Mouse (Mus musculus) hindbrain, embryonic 10.5 days (tissue): ENCODE results near the gene Sema6c. TPM values are rescaled to one million over a fixed set of nuclear protein-coding genes. Genes with fewer than 3 reads are reported as not detected.
"Not testable (repeated sequence)": the region's sequence is repeated elsewhere in the genome, so short reads cannot be mapped to it uniquely, and the experiment has no call there.

Source experiments
- DNase-seq: peaks from one replicate; pipeline ENCODE4 v3.0.0-alpha.2; 2017; ENCODE audit warnings: low spot score
- H3K27ac ChIP-seq: fragments of 300-500 bp; sonication (generic); 2 replicates; pipeline ENCODE4 v1.5.1; 2016; ENCODE audit warnings: mild to moderate bottlenecking, moderate library complexity
- H3K27me3 ChIP-seq: fragments of 300-500 bp; sonication (generic); 2 replicates; pipeline ENCODE4 v1.6.1; 2016; ENCODE audit warnings: mild to moderate bottlenecking; ENCODE audit not compliant: poor library complexity, insufficient read depth, severe bottlenecking
- H3K36me3 ChIP-seq: fragments of 300-500 bp; sonication (generic); 2 replicates; pipeline ENCODE4 v1.6.1; 2016; ENCODE audit warnings: mild to moderate bottlenecking, moderate library complexity
- H3K4me1 ChIP-seq: fragments of 300-500 bp; sonication (generic); replicated peaks from 2 replicates; pipeline ENCODE4 v1.6.1; 2016; ENCODE audit warnings: mild to moderate bottlenecking
- H3K4me3 ChIP-seq: fragments of 300-500 bp; sonication (generic); 2 replicates; pipeline ENCODE4 v1.5.1; 2016; ENCODE audit warnings: mild to moderate bottlenecking, moderate library complexity
- H3K9me3 ChIP-seq: fragments of 300-500 bp; sonication (generic); 2 replicates; pipeline ENCODE4 v1.6.1; 2016; ENCODE audit warnings: mild to moderate bottlenecking, moderate library complexity
- WGBS: fragments of 180-500 bp; shearing (Covaris S2); methylation state at CpG from one replicate; pipeline ENCODE4 v1.1.7; 2016; 5-methylcytosine and 5-hydroxymethylcytosine counted together
- polyA plus RNA-seq: library from polyadenylated mRNA; unstranded; fragments of >200 nt; fragmentation: Nextera tagmentation; extraction: Ambion mirVana; gene quantifications from 2 replicates; pipeline ENCODE4 v1.2.1, GENCODE M21; 2016

Gene Sema6c
- polyA plus RNA-seq: 9.9 and 24.3 TPM in 2 replicates

GRCm38 (mm10) chr3:95159987-95160963 lies at the start of gene Sema6c:
Sema6c (plus strand) TSS chr3:95160457.
- Histone ChIP-seq H3K4me3 (peak within 1 kb of the TSS; percentile 85), H3K27ac (peak within 1 kb of the TSS; percentile 91), H3K36me3 (peaks cover 20% of the 10 kb centered on the region), H3K27me3 (peaks cover 42% of the 10 kb centered on the region), H3K4me1 (peaks cover 44% of the 10 kb centered on the region), H3K9me3 (no peaks in the 10 kb centered on the region)
- DNase-seq: peak; percentile 90
- under 1% methylated on average over 66 of the region's 66 CpGs for WGBS

GRCm38 (mm10) chr3:95110911-95111726 lies 49.1 kb upstream of the Sema6c start, which contains the start of gene Vps72:
Vps72 (plus strand) TSS chr3:95111022.
- peak within 1 kb of the TSS; percentile 86 for H3K4me3 ChIP-seq
- WGBS: under 1% methylated on average over 54 of the region's 54 CpGs
- peak; percentile 94 for DNase-seq
- peak within 1 kb of the TSS; percentile 97 for H3K27ac ChIP-seq
- H3K36me3 ChIP-seq: peaks cover 24% of the 10 kb centered on the region
- H3K27me3 ChIP-seq: no peaks in the 10 kb centered on the region
- peaks cover 17% of the 10 kb centered on the region for H3K4me1 ChIP-seq
- H3K9me3 ChIP-seq: no peaks in the 10 kb centered on the region

DNA sequence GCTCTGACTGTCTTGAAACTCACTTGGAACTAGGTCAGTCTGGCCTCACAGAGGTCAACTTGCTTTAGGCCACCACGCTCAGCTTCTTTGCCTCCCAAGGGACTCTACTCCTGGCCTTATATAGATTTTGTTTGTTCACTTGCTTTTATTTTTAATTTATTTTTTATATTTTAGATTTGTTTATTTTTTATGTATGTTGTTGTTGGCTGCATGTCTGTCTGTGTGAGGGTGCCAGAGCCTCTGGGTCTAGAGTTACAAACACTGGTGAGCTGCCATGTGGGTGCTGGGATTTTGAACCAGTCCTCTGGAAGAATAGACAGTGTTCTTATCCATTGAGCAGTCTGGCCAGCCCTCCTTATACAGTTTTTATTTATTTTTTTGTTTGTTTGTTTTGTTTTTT lies 47.5 kb upstream of the Sema6c start:
- Histone ChIP-seq H3K4me1 (peaks cover 14% of the 10 kb centered on the region), H3K36me3 (peaks cover 38% of the 10 kb centered on the region), H3K27me3 (no peaks in the 10 kb centered on the region), H3K27ac (no peak overlapping the region), H3K9me3 (no peaks in the 10 kb centered on the region), H3K4me3 (peak overlapping the region; percentile 86)
- DNase-seq: no peak
- WGBS: 84% methylated on average over 1 of the region's 1 CpGs

DNA sequence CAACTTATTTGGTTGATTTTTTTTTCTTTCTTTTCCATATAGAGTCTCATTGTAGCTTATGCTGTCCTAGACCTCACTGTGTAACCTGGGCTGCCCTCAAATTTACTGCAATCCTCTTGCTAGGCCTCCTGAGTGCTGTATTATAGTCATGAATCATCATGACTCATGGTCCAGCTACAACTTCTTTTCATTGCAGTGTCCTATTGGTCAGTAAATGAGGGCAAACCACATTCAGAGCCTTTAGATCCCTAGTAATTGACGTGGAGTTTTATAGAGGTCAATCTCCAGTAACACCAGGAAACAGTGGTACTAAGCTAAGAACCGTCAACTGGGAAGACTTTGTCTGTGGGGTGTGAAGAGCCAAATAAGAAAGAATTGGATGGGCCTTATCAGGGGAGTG lies 42.5 kb upstream of the Sema6c start:
- H3K27ac ChIP-seq: no peak overlapping the region
- 94% methylated on average over 2 of the region's 2 CpGs for WGBS
- 0 out of 2 replicates have a peak, but pooled peaks cover 3% of the 10 kb centered on the region for H3K4me1 ChIP-seq
- no peak overlapping the region for H3K4me3 ChIP-seq
- peaks cover 88% of the 10 kb centered on the region for H3K36me3 ChIP-seq
- no peaks in the 10 kb centered on the region for H3K9me3 ChIP-seq
- no peak for DNase-seq
- no peaks in the 10 kb centered on the region for H3K27me3 ChIP-seq

DNA sequence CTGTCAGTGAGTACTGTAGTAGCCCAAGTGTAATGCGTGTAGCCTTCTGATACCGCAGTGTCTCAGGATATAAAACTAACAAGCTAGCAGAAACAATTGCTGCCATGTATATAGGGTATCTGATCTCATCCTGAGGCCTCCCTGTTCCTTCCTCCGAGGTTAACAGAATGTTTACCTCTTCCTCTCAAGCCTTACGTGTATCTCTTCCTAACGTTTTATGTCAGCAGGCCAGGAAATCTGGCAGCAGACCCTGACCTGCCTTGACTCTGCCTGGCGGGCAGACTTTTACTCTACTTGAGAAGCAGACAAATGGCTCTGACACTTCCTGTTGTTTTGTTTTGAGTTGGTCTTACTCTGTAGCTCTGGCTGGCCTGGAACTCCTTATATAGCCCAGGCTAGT lies 38.7 kb upstream of the Sema6c start:
- Histone ChIP-seq H3K36me3 (peaks cover 71% of the 10 kb centered on the region), H3K4me1 (no peaks in the 10 kb centered on the region), H3K4me3 (no peak overlapping the region), H3K27ac (no peak overlapping the region), H3K27me3 (no peaks in the 10 kb centered on the region), H3K9me3 (no peaks in the 10 kb centered on the region)
- 79% methylated on average over 6 of the region's 6 CpGs for WGBS
- DNase-seq: no peak

- Histone ChIP-seq H3K4me3 (no peak within 1 kb of the TSS; the same call in 1 of the 2 replicates), H3K27me3 (no peaks in the 10 kb centered on the region), H3K27ac (no peak within 1 kb of the TSS), H3K9me3 (no peaks in the 10 kb centered on the region), H3K36me3 (peaks cover 57% of the 10 kb centered on the region), H3K4me1 (no peaks in the 10 kb centered on the region; the same call in 1 of the 2 replicates)
- peak; percentile 35 for DNase-seq
- 64% methylated on average over 6 of the region's 6 CpGs for WGBS
Observed at GRCm38 (mm10) chr3:95124246-95124645, 36.0 kb upstream of the Sema6c start, which contains the start of gene Tmod4. Tmod4 (plus strand) TSS chr3:95124476.

- no peak for DNase-seq
- 49% methylated on average over 5 of the region's 5 CpGs for WGBS
- Histone ChIP-seq H3K4me1 (no peaks in the 10 kb centered on the region; the same call in 1 of the 2 replicates), H3K27ac (no peak overlapping the region), H3K4me3 (no peak overlapping the region), H3K9me3 (no peaks in the 10 kb centered on the region), H3K27me3 (no peaks in the 10 kb centered on the region), H3K36me3 (peaks cover 57% of the 10 kb centered on the region)
Observed at GRCm38 (mm10) chr3:95124972-95125371, 35.3 kb upstream of the Sema6c start.

DNA sequence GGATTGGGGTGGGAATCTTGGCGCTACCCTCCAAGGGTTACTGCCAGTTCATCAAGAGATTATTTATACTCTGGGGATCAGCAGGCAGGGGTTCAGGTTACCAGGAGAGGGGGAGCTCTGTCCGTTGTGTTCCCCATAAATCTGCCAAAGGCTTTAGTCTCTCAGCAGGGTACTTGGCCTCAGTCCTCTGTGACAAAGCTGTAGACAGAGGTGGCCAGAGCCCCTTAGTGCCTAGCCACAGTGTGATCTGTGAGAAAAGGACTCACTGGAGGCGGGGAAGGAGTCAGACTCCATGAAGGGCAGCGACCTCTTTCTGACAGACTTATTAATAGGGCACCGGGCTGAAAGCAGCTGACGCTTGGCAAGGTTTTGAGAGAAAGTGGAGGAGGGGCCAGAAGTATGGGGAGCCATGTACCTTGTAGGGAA lies 31.0 kb upstream of the Sema6c start:
- DNase-seq: no peak
- H3K27ac ChIP-seq: no peak overlapping the region
- peaks cover 7% of the 10 kb centered on the region for H3K4me1 ChIP-seq
- H3K9me3 ChIP-seq: no peaks in the 10 kb centered on the region
- no peaks in the 10 kb centered on the region for H3K27me3 ChIP-seq
- H3K4me3 ChIP-seq: no peak overlapping the region
- WGBS: 61% methylated on average over 6 of the region's 6 CpGs
- peaks cover 43% of the 10 kb centered on the region for H3K36me3 ChIP-seq

GRCm38 (mm10) chr3:95130081-95130480 lies 30.2 kb upstream of the Sema6c start:
- 90% methylated on average over 5 of the region's 5 CpGs for WGBS
- H3K4me3 ChIP-seq: no peak overlapping the region
- H3K9me3 ChIP-seq: no peaks in the 10 kb centered on the region
- no peak overlapping the region for H3K27ac ChIP-seq
- peaks cover 43% of the 10 kb centered on the region for H3K36me3 ChIP-seq
- DNase-seq: no peak
- peaks cover 11% of the 10 kb centered on the region for H3K4me1 ChIP-seq
- no peaks in the 10 kb centered on the region for H3K27me3 ChIP-seq

DNA sequence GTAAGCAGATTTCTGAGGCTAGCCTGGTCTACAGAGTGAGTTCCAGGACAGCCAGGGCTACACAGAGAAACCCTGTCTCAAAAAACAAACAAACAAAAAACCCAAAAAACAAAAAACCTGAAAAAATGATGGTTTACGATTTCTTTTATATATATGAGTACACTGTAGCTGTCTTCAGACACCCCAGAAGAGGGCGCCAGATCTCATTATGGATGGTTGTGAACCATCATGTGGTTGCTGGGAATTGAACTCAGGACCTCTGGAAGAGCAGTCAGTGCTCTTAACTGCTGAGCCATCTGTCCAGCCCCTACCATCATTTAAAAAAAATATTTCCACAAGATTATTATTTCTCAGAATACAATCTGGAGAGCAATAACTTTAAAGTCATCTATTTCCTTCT lies 27.9 kb upstream of the Sema6c start:
- H3K27ac ChIP-seq, H3K9me3 ChIP-seq, DNase-seq, H3K27me3 ChIP-seq: not testable (repeated sequence)
- Histone ChIP-seq H3K4me1 (peaks cover 20% of the 10 kb centered on the region), H3K4me3 (peak overlapping the region; percentile 68; the same call in 1 of the 2 replicates), H3K36me3 (peaks cover 43% of the 10 kb centered on the region)
- WGBS: 79% methylated on average over 2 of the region's 2 CpGs

GRCm38 (mm10) chr3:95133176-95133575 lies 27.1 kb upstream of the Sema6c start:
- no peak for DNase-seq
- peaks cover 23% of the 10 kb centered on the region for H3K4me1 ChIP-seq
- H3K27ac ChIP-seq: peak overlapping the region; percentile 91
- WGBS: 62% methylated on average over 11 of the region's 11 CpGs
- peak overlapping the region; percentile 68 for H3K4me3 ChIP-seq
- H3K27me3 ChIP-seq: no peaks in the 10 kb centered on the region
- H3K9me3 ChIP-seq: no peaks in the 10 kb centered on the region
- peaks cover 46% of the 10 kb centered on the region for H3K36me3 ChIP-seq

- H3K4me1 ChIP-seq: peaks cover 23% of the 10 kb centered on the region
- peaks cover 41% of the 10 kb centered on the region for H3K36me3 ChIP-seq
- H3K4me3 ChIP-seq: peak within 1 kb of the TSS; percentile 68
- H3K9me3 ChIP-seq: no peaks in the 10 kb centered on the region
- under 1% methylated on average over 20 of the region's 20 CpGs for WGBS
- H3K27me3 ChIP-seq: no peaks in the 10 kb centered on the region
- peak; percentile 90 for DNase-seq
- H3K27ac ChIP-seq: peak within 1 kb of the TSS; percentile 91
Observed at GRCm38 (mm10) chr3:95133680-95134101, 26.6 kb upstream of the Sema6c start, which contains the start of the genes Scnm1 and Lysmd1. Scnm1 (minus strand) TSS chr3:95134011. Lysmd1 (plus strand) TSS chr3:95134088.
